Mouse (Mus musculus) kidney, adult 2 months (tissue): ENCODE measurements at regions not wholly inside any gene's neighbourhood (a gene's known extent, or its start where the extent isn't known, plus 50 kb on each side); places are given as distances from the start of the nearest gene placed in this dataset.

Experiments used
- CTCF ChIP-seq: fragments of 200-500 bp; conservative IDR thresholded peaks from 2 replicates; pipeline ENCODE4 v1.5.1; 2011; ENCODE audit warnings: low read depth, mild to moderate bottlenecking, control low read depth, low read length, moderate library complexity, mixed read lengths; ENCODE audit not compliant: insufficient read depth, insufficient read length
- POLR2A ChIP-seq: fragments of 200-500 bp; IDR thresholded peaks from one replicate; pipeline ENCODE4 v1.6.1; 2011; ENCODE audit warnings: low read depth, low read length, control low read depth

DNA sequence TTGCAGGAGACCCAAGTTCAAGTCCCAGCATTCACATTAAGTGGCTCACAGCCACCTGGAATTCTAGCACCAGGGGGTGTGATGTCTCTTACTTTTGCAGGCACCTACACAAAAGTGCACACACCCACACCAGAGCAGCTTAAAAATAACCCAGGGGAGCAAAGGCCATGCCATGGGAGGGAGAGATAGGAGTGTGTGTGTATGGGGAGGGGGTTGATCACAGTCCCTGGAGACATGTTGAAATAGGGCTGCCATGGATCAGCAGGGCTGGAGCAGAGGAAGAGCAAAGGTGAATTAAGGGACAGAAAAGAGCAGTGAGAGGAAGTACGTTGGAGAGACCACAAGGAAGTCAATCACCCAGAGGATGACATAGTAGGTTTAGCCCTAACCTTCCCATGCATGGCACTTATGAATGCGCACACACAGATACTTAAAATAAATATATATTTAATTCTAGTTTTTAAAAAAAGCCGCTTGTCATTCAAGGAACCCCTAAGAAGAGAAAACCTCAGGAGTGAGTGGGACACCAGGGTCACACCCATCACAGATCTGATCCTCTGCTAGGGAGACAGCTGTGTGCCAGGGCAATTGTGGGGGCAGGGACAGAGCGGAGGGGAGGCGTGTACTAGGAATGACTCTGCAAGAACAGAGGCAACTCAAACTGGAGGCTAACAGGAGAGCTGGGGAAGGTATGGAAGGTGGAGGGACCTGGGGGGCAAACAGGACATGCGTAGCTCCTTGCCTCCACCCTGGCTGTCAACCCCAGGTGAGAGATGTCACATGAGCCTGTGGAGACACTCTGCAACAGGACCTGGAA lies 189.5 kb upstream of the Rybp start:
- TF ChIP-seq POLR2A (no peak), CTCF (no peak)
